ENCODE assay signal across 13 mouse cellular contexts in genomic region chr17:67512008-67512407, GRCm38 (mm10).
DNase-seq lines count a peak whose midpoint lies in the region; ATAC-seq and TF ChIP-seq lines count a peak whose summit lies in the region.
"Had no signal": no experiment of that assay in that cellular context is flagged by ENCODE, and none has a peak within 500 bp of the region (broad histone marks: within the 10 kb centered on the region; RNA-seq: fewer than 3 reads in every experiment).

No protein-coding gene starts in this region.

- no peak overlapping the region for H3K4me3 ChIP-seq in hindbrain, embryonic 13.5 days
- no peak overlapping the region for H3K4me3 ChIP-seq in hindbrain, postnatal 0 days (ENCODE audit: low read length)
- no peak overlapping the region for H3K4me3 ChIP-seq in stomach, postnatal 0 days (ENCODE audit: low read depth, low read length)
- H3K4me3 ChIP-seq in midbrain, embryonic 14.5 days (replicated peaks; ENCODE audit: low read depth, low read length), result no peak overlapping the region
- H3K4me3 ChIP-seq: erythroblast, embryonic 14.5 days; liver, embryonic 15.5 days had no signal

- no peaks in the 10 kb centered on the region for H3K9me3 ChIP-seq in hindbrain, embryonic 13.5 days
- no peaks in the 10 kb centered on the region for H3K9me3 ChIP-seq in hindbrain, postnatal 0 days (ENCODE audit: low read length)
- no peaks in the 10 kb centered on the region for H3K9me3 ChIP-seq in stomach, postnatal 0 days (ENCODE audit: control insufficient read depth, low read length)
- H3K9me3 ChIP-seq in midbrain, embryonic 14.5 days (ENCODE audit: control insufficient read depth, low read length), result no peaks in the 10 kb centered on the region
- H3K9me3 ChIP-seq: liver, embryonic 15.5 days had no signal

- no peak overlapping the region for H3K9ac ChIP-seq in hindbrain, embryonic 13.5 days
- H3K9ac ChIP-seq in hindbrain, postnatal 0 days (replicated peaks; ENCODE audit: low read length), result no peak overlapping the region
- no peak overlapping the region for H3K9ac ChIP-seq in stomach, postnatal 0 days (ENCODE audit: low read length)
- no peak overlapping the region for H3K9ac ChIP-seq in midbrain, embryonic 14.5 days (replicated peaks; ENCODE audit: low read length)
- H3K9ac ChIP-seq: liver, embryonic 15.5 days had no signal

- no peak for ATAC-seq in hindbrain, embryonic 13.5 days (ENCODE audit: low FRiP score)
- no peak for ATAC-seq in hindbrain, postnatal 0 days
- no peak for ATAC-seq in stomach, postnatal 0 days (ENCODE audit: low FRiP score, low TSS enrichment)
- no peak for ATAC-seq in midbrain, embryonic 14.5 days (ENCODE audit: low FRiP score, low TSS enrichment)
- ATAC-seq: inflammation-experienced regulatory T-cells, adult 6 months had no signal

- no peak for TF ChIP-seq CTCF in hindbrain, postnatal 0 days (IDR thresholded peaks at IDR 0.05; ENCODE audit: low read depth)
- TF ChIP-seq CTCF in stomach, postnatal 0 days (IDR thresholded peaks at IDR 0.05; ENCODE audit: low read depth), result no peak

- 82% methylated on average over 6 of the region's 6 CpGs for WGBS in hindbrain, embryonic 13.5 days
- 78% methylated on average over 6 of the region's 6 CpGs for WGBS in hindbrain, postnatal 0 days
- 61% methylated on average over 6 of the region's 6 CpGs for whole genome bisulfite sequencing in stomach, postnatal 0 days
- WGBS in midbrain, embryonic 14.5 days, result 85% methylated on average over 6 of the region's 6 CpGs

- DNase-seq in hindbrain, postnatal 0 days (ENCODE audit: low spot score), result no peak
- DNase-seq in lung, postnatal 10 days, result peak; percentile 12
- DNase-seq in lung, postnatal 14 days, result no peak
- peak; percentile 24 to 38 for DNase-seq in heart, postnatal 10 days
- DNase-seq in stomach, postnatal 0 days (ENCODE audit: low spot score), result no peak
- no peak for DNase-seq in midbrain, embryonic 14.5 days
- no peak for DNase-seq in left cerebral cortex, adult 8-10 months (ENCODE audit: low spot score in 2 of 2)
- DNase-seq: B cell, adult 2 months; cerebellum, adult 18-20 months had no signal

- H3K27ac ChIP-seq in hindbrain, embryonic 13.5 days, result 0 out of 2 replicates have a peak overlapping the region, but pooled peaks have one; percentile 23
- no peak overlapping the region for H3K27ac ChIP-seq in hindbrain, postnatal 0 days
- peak overlapping the region; percentile 30; the same call in 1 of the 2 replicates for H3K27ac ChIP-seq in stomach, postnatal 0 days (replicated peaks)
- no peak overlapping the region for H3K27ac ChIP-seq in midbrain, embryonic 14.5 days (replicated peaks; ENCODE audit: low read depth, low read length)
- H3K27ac ChIP-seq: liver, embryonic 15.5 days had no signal

- no peaks in the 10 kb centered on the region for H3K4me1 ChIP-seq in hindbrain, embryonic 13.5 days (replicated peaks)
- H3K4me1 ChIP-seq in hindbrain, postnatal 0 days (ENCODE audit: insufficient read depth, low read length), result no peaks in the 10 kb centered on the region
- no peaks in the 10 kb centered on the region for H3K4me1 ChIP-seq in stomach, postnatal 0 days (replicated peaks; ENCODE audit: control insufficient read depth, insufficient read depth)
- no peaks in the 10 kb centered on the region for H3K4me1 ChIP-seq in midbrain, embryonic 14.5 days (ENCODE audit: control insufficient read depth, insufficient read depth, low read length)
- H3K4me1 ChIP-seq: liver, embryonic 15.5 days had no signal

- intact Hi-C loops in heart, postnatal 10 days (cut with DNase I), result loop anchor here (1.0 to 5.0 kb wide), 4 partner anchors 53 to 157 kb away; partner anchors contain the start of gene Ptprm

- H3K36me3 ChIP-seq in hindbrain, embryonic 13.5 days, result no peaks in the 10 kb centered on the region
- no peaks in the 10 kb centered on the region for H3K36me3 ChIP-seq in hindbrain, postnatal 0 days (ENCODE audit: insufficient read depth, low read length)
- H3K36me3 ChIP-seq in stomach, postnatal 0 days (ENCODE audit: control insufficient read depth, insufficient read depth, low read length), result no peaks in the 10 kb centered on the region
- H3K36me3 ChIP-seq in midbrain, embryonic 14.5 days (ENCODE audit: control insufficient read depth, insufficient read depth, low read length), result no peaks in the 10 kb centered on the region
- H3K36me3 ChIP-seq: liver, embryonic 15.5 days had no signal

- H3K4me2 ChIP-seq in hindbrain, embryonic 13.5 days, result no peak overlapping the region
- no peak overlapping the region for H3K4me2 ChIP-seq in hindbrain, postnatal 0 days (ENCODE audit: low read depth, low read length)
- no peak overlapping the region for H3K4me2 ChIP-seq in stomach, postnatal 0 days (replicated peaks; ENCODE audit: low read depth)
- no peak overlapping the region for H3K4me2 ChIP-seq in midbrain, embryonic 14.5 days (ENCODE audit: low read length)
- H3K4me2 ChIP-seq: liver, embryonic 15.5 days had no signal

- no peaks in the 10 kb centered on the region for H3K27me3 ChIP-seq in hindbrain, embryonic 13.5 days
- no peaks in the 10 kb centered on the region for H3K27me3 ChIP-seq in hindbrain, postnatal 0 days (ENCODE audit: insufficient read depth, low read length)
- no peaks in the 10 kb centered on the region for H3K27me3 ChIP-seq in stomach, postnatal 0 days (ENCODE audit: control insufficient read depth, insufficient read depth, low read length)
- H3K27me3 ChIP-seq in midbrain, embryonic 14.5 days (ENCODE audit: control insufficient read depth, insufficient read depth, low read length), result no peaks in the 10 kb centered on the region
- H3K27me3 ChIP-seq: liver, embryonic 15.5 days had no signal

- no peak for TF ChIP-seq EP300 in stomach, postnatal 0 days (optimal IDR thresholded peaks at IDR 0.05)

Comparison
In these comparisons a context has a peak if more than half of its experiments do, and no peak if none do; other contexts are left out.
1. H3K27ac ChIP-seq: peak in hindbrain, embryonic 13.5 days (single experiment) and stomach, postnatal 0 days (single experiment); none in hindbrain, postnatal 0 days (single experiment) and midbrain, embryonic 14.5 days (single experiment).
2. DNase-seq: peak in lung, postnatal 10 days (single experiment) and heart, postnatal 10 days (2 of 2); none in hindbrain, postnatal 0 days (single experiment), lung, postnatal 14 days (single experiment), stomach, postnatal 0 days (single experiment), midbrain, embryonic 14.5 days (single experiment) and left cerebral cortex, adult 8-10 months (0 of 2).